In genomic region chr4:134098628-134099027, GRCm38 (mm10) we compare ENCODE assay signal across 9 mouse cellular contexts. TPM values are rescaled to one million over a fixed set of nuclear protein-coding genes. Genes with fewer than 3 reads are reported as not detected.
DNase-seq lines count a peak whose midpoint lies in the region; ATAC-seq and TF ChIP-seq lines count a peak whose summit lies in the region.
"Had no signal": no experiment of that assay in that cellular context is flagged by ENCODE, and none has a peak within 500 bp of the region (broad histone marks: within the 10 kb centered on the region; RNA-seq: fewer than 3 reads in every experiment).

No protein-coding gene starts in this region.

- peaks cover 4% of the 10 kb centered on the region; the same call in 1 of the 2 replicates for H3K4me1 ChIP-seq in stomach, embryonic 16.5 days (ENCODE audit: control insufficient read depth, insufficient read depth, low read length)
- H3K4me1 ChIP-seq in stomach, postnatal 0 days (replicated peaks; ENCODE audit: control insufficient read depth, insufficient read depth), result no peaks in the 10 kb centered on the region
- H3K4me1 ChIP-seq in kidney, postnatal 0 days (replicated peaks; ENCODE audit: insufficient read depth, low read length), result no peaks in the 10 kb centered on the region

- no peaks in the 10 kb centered on the region for H3K27me3 ChIP-seq in stomach, embryonic 16.5 days (ENCODE audit: control insufficient read depth, insufficient read depth, low read length)
- no peaks in the 10 kb centered on the region for H3K27me3 ChIP-seq in stomach, postnatal 0 days (ENCODE audit: control insufficient read depth, insufficient read depth, low read length)
- H3K27me3 ChIP-seq in kidney, postnatal 0 days (ENCODE audit: insufficient read depth, low read length), result no peaks in the 10 kb centered on the region

- no peaks in the 10 kb centered on the region for H3K9me3 ChIP-seq in stomach, embryonic 16.5 days (replicated peaks; ENCODE audit: control insufficient read depth, low read length)
- no peaks in the 10 kb centered on the region for H3K9me3 ChIP-seq in stomach, postnatal 0 days (ENCODE audit: control insufficient read depth, low read length)
- H3K9me3 ChIP-seq in kidney, postnatal 0 days (replicated peaks; ENCODE audit: low read length), result no peaks in the 10 kb centered on the region

- H3K4me3 ChIP-seq in stomach, embryonic 16.5 days (replicated peaks; ENCODE audit: low read length), result no peak overlapping the region
- H3K4me3 ChIP-seq in stomach, postnatal 0 days (ENCODE audit: low read depth, low read length), result no peak overlapping the region
- H3K4me3 ChIP-seq in kidney, postnatal 0 days (replicated peaks; ENCODE audit: low read depth, low read length), result no peak overlapping the region

- TF ChIP-seq EP300 in stomach, postnatal 0 days (optimal IDR thresholded peaks at IDR 0.05), result no peak

- no peak for TF ChIP-seq CTCF in stomach, postnatal 0 days (IDR thresholded peaks at IDR 0.05; ENCODE audit: low read depth)
- TF ChIP-seq CTCF in kidney, postnatal 0 days (IDR thresholded peaks at IDR 0.05; ENCODE audit: low read depth), result no peak

- no peak for DNase-seq in stomach, postnatal 0 days (ENCODE audit: low spot score)
- peak; percentile 62 for DNase-seq in kidney, postnatal 0 days (ENCODE audit: low spot score)
- DNase-seq in Muller cell, postnatal 12 days (ENCODE audit: inconsistent ontology term), result no peak
- no peak for DNase-seq in right cerebral cortex, postnatal 4 days
- no peak for DNase-seq in c-Kit-positive CD71-positive TER-119-positive erythroid progenitor cells, embryonic 14.5 days (ENCODE audit: low spot score)

- 44% methylated on average over 8 of the region's 8 CpGs for WGBS in stomach, embryonic 16.5 days
- 51% methylated on average over 8 of the region's 8 CpGs for WGBS in stomach, postnatal 0 days
- 15% methylated on average over 8 of the region's 8 CpGs for WGBS in kidney, postnatal 0 days

- H3K9ac ChIP-seq in stomach, embryonic 16.5 days (ENCODE audit: low read length), result no peak overlapping the region
- H3K9ac ChIP-seq in stomach, postnatal 0 days (ENCODE audit: low read length), result no peak overlapping the region
- no peak overlapping the region for H3K9ac ChIP-seq in kidney, postnatal 0 days (ENCODE audit: low read depth, low read length)

- ATAC-seq in stomach, embryonic 16.5 days (ENCODE audit: insufficient read depth, low FRiP score), result no peak
- no peak for ATAC-seq in stomach, postnatal 0 days (ENCODE audit: low FRiP score, low TSS enrichment)
- ATAC-seq in kidney, postnatal 0 days (replicated peaks; ENCODE audit: low FRiP score, low read depth), result no peak; the same call in 1 of the 2 replicates
- peak; percentile 66 for ATAC-seq in monocyte, adult 5-6 weeks (replicated peaks; ENCODE audit: insufficient number of reproducible peaks, low FRiP score, low TSS enrichment, poor library complexity, severe bottlenecking)

- no peak overlapping the region for H3K4me2 ChIP-seq in stomach, embryonic 16.5 days (ENCODE audit: low read depth, low read length)
- H3K4me2 ChIP-seq in stomach, postnatal 0 days (replicated peaks; ENCODE audit: low read depth), result no peak overlapping the region
- no peak overlapping the region for H3K4me2 ChIP-seq in kidney, postnatal 0 days (ENCODE audit: low read length)

- H3K36me3 ChIP-seq in stomach, embryonic 16.5 days (ENCODE audit: control insufficient read depth, insufficient read depth, low read length), result no peaks in the 10 kb centered on the region
- no peaks in the 10 kb centered on the region for H3K36me3 ChIP-seq in stomach, postnatal 0 days (ENCODE audit: control insufficient read depth, insufficient read depth, low read length)
- no peaks in the 10 kb centered on the region for H3K36me3 ChIP-seq in kidney, postnatal 0 days (ENCODE audit: insufficient read depth, low read length)

- peak overlapping the region; percentile 42; the same call in 1 of the 2 replicates for H3K27ac ChIP-seq in stomach, embryonic 16.5 days (ENCODE audit: low read length)
- no peak overlapping the region for H3K27ac ChIP-seq in stomach, postnatal 0 days (replicated peaks)
- no peak overlapping the region for H3K27ac ChIP-seq in kidney, postnatal 0 days

RNA-seq across cellular contexts. Expression of gene Ubxn11, which starts 3.7 kb away (rescaled TPM):
- 6.4 and 7.0 TPM in 2 replicates for polyA plus RNA-seq in stomach, embryonic 16.5 days (2015; fragmentation: Nextera tagmentation; extraction: Ambion mirVana)
- 1.3 TPM in 2 replicates for polyA plus RNA-seq in stomach, postnatal 0 days (2015; fragmentation: Nextera tagmentation; extraction: Ambion mirVana)
- polyA plus RNA-seq in kidney, postnatal 0 days (2015; fragmentation: Nextera tagmentation; extraction: Ambion mirVana), result 7.6 and 7.8 TPM in 2 replicates
- total RNA-seq in monocyte, adult 5-6 weeks (2017), result 8.5 to 13.7 TPM (median 10.6 TPM) in 3 replicates

RNA-seq across cellular contexts. Expression of gene Cd52, which starts 3.7 kb away (rescaled TPM):
- 25.8 and 44.2 TPM in 2 replicates for polyA plus RNA-seq in stomach, embryonic 16.5 days (2015; fragmentation: Nextera tagmentation; extraction: Ambion mirVana)
- 18.0 and 20.3 TPM in 2 replicates for polyA plus RNA-seq in stomach, postnatal 0 days (2015; fragmentation: Nextera tagmentation; extraction: Ambion mirVana)
- polyA plus RNA-seq in kidney, postnatal 0 days (2015; fragmentation: Nextera tagmentation; extraction: Ambion mirVana), result 14.7 and 18.9 TPM in 2 replicates
- 1,277 to 1,906 TPM (median 1,626 TPM) in 3 replicates for total RNA-seq in monocyte, adult 5-6 weeks (2017)

RNA-seq across cellular contexts. Expression of gene Sh3bgrl3, which starts 30.0 kb away (rescaled TPM):
- polyA plus RNA-seq in stomach, embryonic 16.5 days (2015; fragmentation: Nextera tagmentation; extraction: Ambion mirVana), result 397 and 438 TPM in 2 replicates
- polyA plus RNA-seq in stomach, postnatal 0 days (2015; fragmentation: Nextera tagmentation; extraction: Ambion mirVana), result 522 and 533 TPM in 2 replicates
- 452 and 455 TPM in 2 replicates for polyA plus RNA-seq in kidney, postnatal 0 days (2015; fragmentation: Nextera tagmentation; extraction: Ambion mirVana)
- 320 to 400 TPM (median 328 TPM) in 3 replicates for total RNA-seq in monocyte, adult 5-6 weeks (2017)

RNA-seq across cellular contexts. Expression of gene Crybg2, which starts 38.0 kb away (rescaled TPM):
- polyA plus RNA-seq in stomach, embryonic 16.5 days (2015; fragmentation: Nextera tagmentation; extraction: Ambion mirVana), result 19.3 and 26.8 TPM in 2 replicates
- 15.6 and 21.6 TPM in 2 replicates for polyA plus RNA-seq in stomach, postnatal 0 days (2015; fragmentation: Nextera tagmentation; extraction: Ambion mirVana)
- 2.8 and 6.1 TPM in 2 replicates for polyA plus RNA-seq in kidney, postnatal 0 days (2015; fragmentation: Nextera tagmentation; extraction: Ambion mirVana)
- total RNA-seq in monocyte, adult 5-6 weeks (2017), result 0.48 to 3.1 TPM (median 0.64 TPM) in 3 replicates
- total RNA-seq: adrenal gland, postnatal 36 days had no signal

RNA-seq across cellular contexts. Expression of gene Zfp683, which starts 45.0 kb away (rescaled TPM):
- not detected in 2 replicates for polyA plus RNA-seq in stomach, embryonic 16.5 days (2015; fragmentation: Nextera tagmentation; extraction: Ambion mirVana)
- polyA plus RNA-seq in stomach, postnatal 0 days (2015; fragmentation: Nextera tagmentation; extraction: Ambion mirVana), result not detected in 2 replicates
- not detected in 2 replicates for polyA plus RNA-seq in kidney, postnatal 0 days (2015; fragmentation: Nextera tagmentation; extraction: Ambion mirVana)
- total RNA-seq in monocyte, adult 5-6 weeks (2017), result 0.64 TPM in 1 of 3 replicates, not detected in the others
- total RNA-seq: adrenal gland, postnatal 36 days had no signal
- polyA plus RNA-seq: stomach, embryonic 14.5 days had no signal
